Mouse (Mus musculus): ENCODE data around the gene Kiss1r. TPM values are rescaled to one million over a fixed set of nuclear protein-coding genes. Genes with fewer than 3 reads are reported as not detected.

Gene Kiss1r
- polyA plus RNA-seq, 1 experiment from 2014 or later = 0.45 TPM

GRCm38 (mm10) chr10:79897316-79898245 is 19.2 kb upstream of the Kiss1r start:
- H3K4me3 ChIP-seq = no peak overlapping the region
- WGBS = 50% methylated on average over 20 of the region's 20 CpGs
- no peak overlapping the region for H3K27ac ChIP-seq (ENCODE audit: poor library complexity, severe bottlenecking)
- no peaks in the 10 kb centered on the region for H3K9me3 ChIP-seq (replicated peaks)
- H3K36me3 ChIP-seq = peaks cover 67% of the 10 kb centered on the region
- no peaks in the 10 kb centered on the region; the same call in 1 of the 2 replicates for H3K4me1 ChIP-seq (replicated peaks)
- no peak overlapping the region for H3K4me2 ChIP-seq
- no peak overlapping the region for H3K9ac ChIP-seq
- H3K27me3 ChIP-seq (replicated peaks) = no peaks in the 10 kb centered on the region
- no peak for ATAC-seq (ENCODE audit: insufficient number of reproducible peaks, low FRiP score)

- Histone ChIP-seq H3K4me1 (replicated peaks) (no peaks in the 10 kb centered on the region; the same call in 1 of the 2 replicates), H3K4me3 (no peak overlapping the region), H3K27ac (ENCODE audit: poor library complexity, severe bottlenecking) (no peak overlapping the region), H3K9me3 (replicated peaks) (no peaks in the 10 kb centered on the region), H3K36me3 (peaks cover 81% of the 10 kb centered on the region), H3K4me2 (no peak overlapping the region), H3K27me3 (replicated peaks) (no peaks in the 10 kb centered on the region), H3K9ac (no peak overlapping the region)
- no peak for ATAC-seq (ENCODE audit: insufficient number of reproducible peaks, low FRiP score)
- WGBS = 65% methylated on average over 2 of the region's 2 CpGs
These were observed 15.8 kb upstream of the Kiss1r start for GRCm38 (mm10) chr10:79900951-79901410.

GRCm38 (mm10) chr10:79906712-79907111 is 10.1 kb upstream of the Kiss1r start:
- Histone ChIP-seq H3K4me3 (no peak overlapping the region), H3K27me3 (replicated peaks) (no peaks in the 10 kb centered on the region), H3K27ac (ENCODE audit: poor library complexity, severe bottlenecking) (no peak overlapping the region), H3K9ac (no peak overlapping the region), H3K36me3 (peaks cover 66% of the 10 kb centered on the region), H3K4me1 (replicated peaks) (peaks cover 10% of the 10 kb centered on the region), H3K4me2 (no peak overlapping the region), H3K9me3 (replicated peaks) (no peaks in the 10 kb centered on the region)
- no peak for ATAC-seq (ENCODE audit: insufficient number of reproducible peaks, low FRiP score)
- 92% methylated on average over 9 of the region's 9 CpGs for WGBS

GRCm38 (mm10) chr10:79907415-79907814 is 9.4 kb upstream of the Kiss1r start:
- peaks cover 68% of the 10 kb centered on the region for H3K36me3 ChIP-seq
- ATAC-seq (ENCODE audit: insufficient number of reproducible peaks, low FRiP score) = no peak
- no peaks in the 10 kb centered on the region for H3K9me3 ChIP-seq (replicated peaks)
- no peak overlapping the region for H3K4me3 ChIP-seq
- peaks cover 10% of the 10 kb centered on the region for H3K4me1 ChIP-seq (replicated peaks)
- WGBS = 94% methylated on average over 10 of the region's 10 CpGs
- H3K27me3 ChIP-seq (replicated peaks) = no peaks in the 10 kb centered on the region
- H3K4me2 ChIP-seq = peak overlapping the region; percentile 54; the same call in 1 of the 2 replicates
- H3K9ac ChIP-seq = no peak overlapping the region
- H3K27ac ChIP-seq (ENCODE audit: poor library complexity, severe bottlenecking) = no peak overlapping the region

- WGBS = 2% methylated on average over 52 of the region's 52 CpGs
- Histone ChIP-seq H3K4me1 (replicated peaks) (peaks cover 10% of the 10 kb centered on the region), H3K4me2 (peak within 1 kb of the TSS; percentile 54), H3K9ac (peak within 1 kb of the TSS; percentile 94), H3K4me3 (peak within 1 kb of the TSS; percentile 86), H3K9me3 (replicated peaks) (no peaks in the 10 kb centered on the region), H3K27ac (ENCODE audit: poor library complexity, severe bottlenecking) (peak within 1 kb of the TSS; percentile 97), H3K36me3 (peaks cover 66% of the 10 kb centered on the region), H3K27me3 (replicated peaks) (no peaks in the 10 kb centered on the region)
- peak; percentile 97 for ATAC-seq (ENCODE audit: insufficient number of reproducible peaks, low FRiP score)
These were observed 8.3 kb upstream of the Kiss1r start, which contains the start of gene Med16 for GRCm38 (mm10) chr10:79908167-79909091. TSS of gene Med16 (minus strand) at chr10:79908923.

- peak; percentile 49; the same call in 1 of the 2 replicates for ATAC-seq (ENCODE audit: insufficient number of reproducible peaks, low FRiP score)
- Histone ChIP-seq H3K4me3 (no peak overlapping the region; the same call in 1 of the 2 replicates), H3K4me1 (replicated peaks) (peaks cover 16% of the 10 kb centered on the region), H3K27me3 (replicated peaks) (no peaks in the 10 kb centered on the region), H3K27ac (ENCODE audit: poor library complexity, severe bottlenecking) (peak overlapping the region; percentile 45; the same call in 1 of the 2 replicates), H3K4me2 (peak overlapping the region; percentile 48), H3K9me3 (replicated peaks) (no peaks in the 10 kb centered on the region), H3K36me3 (peaks cover 59% of the 10 kb centered on the region), H3K9ac (peak overlapping the region; percentile 20; the same call in 1 of the 2 replicates)
- WGBS = 26% methylated on average over 14 of the region's 14 CpGs
These were observed 7.5 kb upstream of the Kiss1r start for GRCm38 (mm10) chr10:79909092-79909922.

- Histone ChIP-seq H3K9me3 (replicated peaks) (no peaks in the 10 kb centered on the region), H3K27me3 (replicated peaks) (no peaks in the 10 kb centered on the region), H3K36me3 (peaks cover 47% of the 10 kb centered on the region), H3K27ac (ENCODE audit: poor library complexity, severe bottlenecking) (no peak within 1 kb of the TSS), H3K4me1 (replicated peaks) (peaks cover 28% of the 10 kb centered on the region), H3K4me2 (no peak within 1 kb of the TSS), H3K4me3 (no peak within 1 kb of the TSS), H3K9ac (0 out of 2 replicates have a peak within 1 kb of the TSS, but pooled peaks have one; percentile 20)
- WGBS = 89% methylated on average over 4 of the region's 4 CpGs
- no peak for ATAC-seq (ENCODE audit: insufficient number of reproducible peaks, low FRiP score)
These were observed 6.2 kb upstream of the Kiss1r start, which contains the start of gene Gm26602 for GRCm38 (mm10) chr10:79910556-79910955. TSS of gene Gm26602 (plus strand) at chr10:79910856.

GRCm38 (mm10) chr10:79912412-79912811 is 4.4 kb upstream of the Kiss1r start:
- no peak overlapping the region for H3K27ac ChIP-seq (ENCODE audit: poor library complexity, severe bottlenecking)
- H3K4me1 ChIP-seq (replicated peaks) = peaks cover 36% of the 10 kb centered on the region
- no peak overlapping the region for H3K4me2 ChIP-seq
- no peaks in the 10 kb centered on the region for H3K9me3 ChIP-seq (replicated peaks)
- WGBS = 64% methylated on average over 20 of the region's 20 CpGs
- ATAC-seq (ENCODE audit: insufficient number of reproducible peaks, low FRiP score) = no peak
- H3K9ac ChIP-seq = no peak overlapping the region
- H3K4me3 ChIP-seq = no peak overlapping the region
- peaks cover 2% of the 10 kb centered on the region for H3K27me3 ChIP-seq (replicated peaks)
- H3K36me3 ChIP-seq = peaks cover 29% of the 10 kb centered on the region

GRCm38 (mm10) chr10:79914131-79914947 is 2.4 kb upstream of the Kiss1r start:
- H3K27ac ChIP-seq (ENCODE audit: poor library complexity, severe bottlenecking) = no peak overlapping the region
- H3K4me3 ChIP-seq = no peak overlapping the region
- H3K4me2 ChIP-seq = no peak overlapping the region
- H3K4me1 ChIP-seq (replicated peaks) = peaks cover 49% of the 10 kb centered on the region
- peaks cover 29% of the 10 kb centered on the region for H3K36me3 ChIP-seq
- ATAC-seq (ENCODE audit: insufficient number of reproducible peaks, low FRiP score) = no peak
- no peaks in the 10 kb centered on the region for H3K9me3 ChIP-seq (replicated peaks)
- WGBS = 70% methylated on average over 11 of the region's 11 CpGs
- peaks cover 22% of the 10 kb centered on the region for H3K27me3 ChIP-seq (replicated peaks)
- H3K9ac ChIP-seq = peak overlapping the region; percentile 30

Data from heart, embryonic 12.5 days (tissue).